Mouse (Mus musculus) G1E (cell line): ENCODE results near the gene Nrm. TPM values are rescaled to one million over a fixed set of nuclear protein-coding genes. Genes with fewer than 3 reads are reported as not detected.

Experiments
- ATAC-seq: 2 replicates; pipeline ENCODE4 v1.8.0; 2016; ENCODE audit warnings: mild to moderate bottlenecking; ENCODE audit not compliant: insufficient number of reproducible peaks, poor library complexity, low FRiP score, severe bottlenecking; ENCODE audit errors: extremely low read depth
- DNase-seq: peaks from one replicate; pipeline ENCODE4 v3.0.0; 2012; ENCODE audit warnings: low spot score
- H3K27me3 ChIP-seq: 2 replicates; pipeline ENCODE4 v1.6.1; 2012; ENCODE audit warnings: mild to moderate bottlenecking, low read length, inconsistent platforms; ENCODE audit not compliant: insufficient read depth
- H3K36me3 ChIP-seq: replicated peaks from 2 replicates; pipeline ENCODE3; 2012; ENCODE audit warnings: mild to moderate bottlenecking, inconsistent platforms
- H3K4me1 ChIP-seq: 2 replicates; pipeline ENCODE4 v1.6.1; 2012; ENCODE audit warnings: low read depth, low read length, inconsistent platforms, mixed read lengths; ENCODE audit not compliant: insufficient read depth
- H3K4me3 ChIP-seq: 2 replicates; pipeline ENCODE4 v1.5.1; 2012; ENCODE audit warnings: low read depth, mild to moderate bottlenecking, inconsistent platforms, low read length, moderate library complexity, mixed read lengths
- H3K9me3 ChIP-seq: replicated peaks from 2 replicates; pipeline ENCODE4 v1.6.1; 2012; ENCODE audit warnings: inconsistent platforms
- CTCF ChIP-seq: IDR thresholded peaks from 2 replicates; pipeline ENCODE4 v1.5.1; 2012; ENCODE audit warnings: low read depth, low read length, inconsistent platforms, mixed read lengths
- GATA1 ChIP-seq: IDR thresholded peaks from 2 replicates; pipeline ENCODE4 v1.6.1; 2012; ENCODE audit warnings: borderline replicate concordance, low read length, inconsistent platforms, mixed read lengths
- GATA2 ChIP-seq: IDR thresholded peaks from 2 replicates; pipeline ENCODE4 v1.6.1; 2012; ENCODE audit warnings: low read depth, low read length, inconsistent platforms, borderline replicate concordance
- POLR2AphosphoS5 ChIP-seq: IDR thresholded peaks from 2 replicates; pipeline ENCODE4 v1.6.1; 2012; ENCODE audit warnings: low read depth, low read length, inconsistent platforms; ENCODE audit not compliant: insufficient replicate concordance
- TAL1 ChIP-seq: conservative IDR thresholded peaks from 2 replicates; pipeline ENCODE4 v1.6.1; 2012; ENCODE audit warnings: low read depth, low read length, inconsistent platforms, mixed read lengths
- polyA plus RNA-seq: library from polyadenylated mRNA; stranded (reverse); fragments of >175 nt; gene quantifications from 2 replicates; pipeline ENCODE4 v1.2.3, GENCODE M21; 2012
- total RNA-seq, 2 experiments: library from RNA; stranded (forward) in 1 of 2; stranded (reverse) in 1 of 2; fragments of 200-1000 nt in 1 of 2; fragments of >200 nt in 1 of 2; fragmentation: Nextera tagmentation in 1 of 2; gene quantifications; 2 replicates each; pipeline ENCODE4 v1.2.3; 2014 to 2017

Nrm gene
- total RNA-seq (2014; fragmentation: Nextera tagmentation) = 39.9 and 59.9 TPM in 2 replicates
- 51.0 and 53.3 TPM in 2 replicates for total RNA-seq (2017)
- polyA plus RNA-seq = 23.4 and 33.1 TPM in 2 replicates

DNA sequence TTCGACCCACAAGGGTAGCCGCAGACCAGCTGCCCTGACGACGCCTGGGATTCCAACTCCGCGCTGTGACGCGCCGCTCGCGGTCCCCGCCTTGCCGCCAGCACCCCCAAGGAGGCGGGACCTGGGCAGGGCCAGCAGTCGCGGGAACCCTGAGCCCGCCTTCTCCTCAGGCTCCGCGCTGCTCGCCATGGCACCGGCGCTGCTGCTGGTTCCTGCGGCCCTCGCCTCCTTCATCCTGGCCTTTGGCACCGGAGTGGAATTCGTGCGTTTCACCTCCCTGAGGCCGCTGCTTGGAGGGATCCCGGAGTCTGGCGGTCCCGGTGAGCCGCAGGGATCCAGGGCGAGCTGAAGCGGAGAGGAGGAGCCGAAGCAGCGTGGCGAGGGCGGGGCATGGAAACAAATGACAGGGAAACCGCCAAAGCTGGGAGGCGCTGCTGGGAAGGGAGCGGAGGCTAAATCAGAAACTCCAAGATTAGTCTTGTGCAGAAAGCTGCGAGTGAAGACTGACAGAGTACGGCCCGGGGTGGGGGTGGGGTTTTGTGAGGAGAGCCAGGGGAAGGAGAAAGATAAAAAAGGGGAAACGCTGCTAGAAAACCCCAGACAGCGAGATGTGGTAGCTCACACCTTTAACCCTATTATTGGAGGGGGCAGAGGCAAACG, at the start of gene Nrm:
Gene Nrm, plus strand, starts transcription at position 121 of the 660 bp plus-strand sequence.
- peaks cover 6% of the 10 kb centered on the region; the same call in 1 of the 2 replicates for H3K27me3 ChIP-seq
- ATAC-seq = peak; percentile 69
- peak; percentile 79 for DNase-seq
- H3K9me3 ChIP-seq = no peaks in the 10 kb centered on the region
- peaks cover 78% of the 10 kb centered on the region for H3K4me1 ChIP-seq
- peak within 1 kb of the TSS; percentile 87 for H3K4me3 ChIP-seq
- TF ChIP-seq GATA2 (no peak), CTCF (no peak), POLR2AphosphoS5 (no peak), TAL1 (no peak), GATA1 (no peak)
- H3K36me3 ChIP-seq = peaks cover 54% of the 10 kb centered on the region

DNA sequence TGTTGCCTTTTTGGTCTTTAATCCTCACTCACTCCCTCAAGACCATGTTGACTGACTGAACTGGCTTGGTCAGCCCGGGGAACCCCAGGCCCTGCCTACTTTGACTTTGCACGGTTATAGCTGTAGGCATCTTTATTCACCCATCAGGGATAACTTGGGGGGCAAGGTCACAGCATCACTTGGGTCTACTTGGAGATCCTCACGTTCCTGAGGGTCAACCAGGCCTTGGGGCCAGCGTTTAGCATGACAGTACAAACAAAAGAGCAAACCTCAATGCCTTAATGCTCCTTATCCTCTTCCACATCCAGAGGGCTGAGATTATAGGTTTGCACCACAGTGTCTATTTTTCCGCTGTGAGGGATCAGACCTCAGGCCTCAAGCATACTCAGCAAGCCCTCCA, 48.8 kb upstream of the Nrm start:
- H3K27me3 ChIP-seq = no peaks in the 10 kb centered on the region

DNA sequence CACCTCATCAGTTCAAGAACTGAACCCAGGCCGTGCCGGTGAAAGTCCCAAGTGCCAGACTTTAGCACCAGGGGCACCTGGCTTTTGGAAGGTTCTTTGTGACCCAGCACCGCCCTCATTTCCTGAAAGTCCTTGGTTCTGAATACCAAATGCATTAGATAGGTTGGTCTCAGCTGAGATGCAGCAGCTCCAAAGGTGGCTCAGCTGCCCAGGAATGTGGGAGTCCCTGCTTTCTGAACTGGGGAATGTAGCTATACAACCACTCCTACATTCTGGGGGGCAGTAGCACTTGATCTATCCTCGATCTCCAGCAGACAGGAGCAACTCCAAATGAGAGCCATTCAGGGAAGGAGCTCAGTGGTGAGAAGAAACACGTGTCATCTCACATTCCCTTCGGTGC, 48.4 kb upstream of the Nrm start:
- Histone ChIP-seq H3K4me1 (peaks cover 67% of the 10 kb centered on the region), H3K27me3 (no peaks in the 10 kb centered on the region), H3K4me3 (no peak overlapping the region), H3K9me3 (no peaks in the 10 kb centered on the region), H3K36me3 (no peaks in the 10 kb centered on the region)
- DNase-seq = no peak
- TF ChIP-seq POLR2AphosphoS5 = no peak
- ATAC-seq = no peak

More for the DNA sequence above, 48.8 kb upstream of the Nrm start:
- H3K9me3 ChIP-seq = no peaks in the 10 kb centered on the region
- H3K4me3 ChIP-seq = no peak overlapping the region
- TF ChIP-seq TAL1 = no peak
- TF ChIP-seq GATA1 = no peak
- no peak for TF ChIP-seq CTCF
- TF ChIP-seq POLR2AphosphoS5 = no peak
- TF ChIP-seq GATA2 = no peak
- DNase-seq = no peak
- no peaks in the 10 kb centered on the region for H3K36me3 ChIP-seq
- H3K4me1 ChIP-seq = peaks cover 67% of the 10 kb centered on the region
- ATAC-seq = no peak

DNA sequence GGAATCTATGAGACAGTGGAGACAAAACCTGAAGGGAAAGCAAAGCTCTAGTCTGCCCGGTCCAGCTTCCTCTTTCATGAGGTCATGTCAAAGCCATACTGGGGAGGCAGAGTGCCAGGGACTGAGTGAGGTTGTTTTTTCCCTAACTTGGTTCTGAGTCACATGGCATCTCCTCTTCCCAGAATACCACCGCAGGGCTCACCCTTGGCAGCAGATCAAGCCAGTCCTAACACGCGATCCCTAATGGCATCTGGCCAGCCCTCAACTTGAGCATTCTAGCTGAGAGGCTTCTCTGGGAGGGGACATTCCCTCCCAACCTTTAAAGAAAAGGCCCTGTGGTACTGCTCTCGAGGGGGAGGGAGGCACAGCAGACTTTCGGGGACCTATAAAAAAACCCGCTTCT, 47.9 kb upstream of the Nrm start:
- no peak overlapping the region for H3K4me3 ChIP-seq
- no peaks in the 10 kb centered on the region for H3K27me3 ChIP-seq
- no peaks in the 10 kb centered on the region for H3K9me3 ChIP-seq
- ATAC-seq (no peak), DNase-seq (no peak)
- H3K36me3 ChIP-seq = no peaks in the 10 kb centered on the region
- TF ChIP-seq GATA1 (no peak), GATA2 (no peak), CTCF (no peak), POLR2AphosphoS5 (no peak), TAL1 (no peak)
- H3K4me1 ChIP-seq = peaks cover 65% of the 10 kb centered on the region

DNA sequence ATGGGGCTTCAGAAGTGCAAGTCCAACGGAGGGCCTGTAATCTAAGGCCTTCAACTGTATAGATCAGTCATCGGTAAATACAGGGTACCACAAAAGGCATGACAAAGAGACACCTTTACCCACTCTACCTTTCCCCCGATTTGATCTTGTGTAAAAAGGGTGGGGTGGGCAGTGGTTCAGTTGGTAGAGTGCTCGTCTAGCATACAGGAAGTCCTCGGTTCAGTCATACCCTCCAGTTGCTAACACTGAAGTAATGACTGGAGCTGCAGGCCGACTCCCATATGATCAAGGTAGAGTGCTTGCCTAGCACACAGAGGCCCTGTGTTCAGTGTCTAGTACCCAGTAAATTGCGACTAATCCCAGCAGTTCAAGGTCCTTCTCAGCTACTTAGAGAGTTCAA, 47.5 kb upstream of the Nrm start:
- H3K27me3 ChIP-seq = no peaks in the 10 kb centered on the region
- ATAC-seq (no peak), DNase-seq (no peak)
- TF ChIP-seq TAL1 (no peak), GATA2 (no peak), CTCF (no peak), POLR2AphosphoS5 (no peak), GATA1 (no peak)
- H3K36me3 ChIP-seq = no peaks in the 10 kb centered on the region
- H3K4me3 ChIP-seq = no peak overlapping the region
- peaks cover 62% of the 10 kb centered on the region for H3K4me1 ChIP-seq
- H3K9me3 ChIP-seq = no peaks in the 10 kb centered on the region

DNA sequence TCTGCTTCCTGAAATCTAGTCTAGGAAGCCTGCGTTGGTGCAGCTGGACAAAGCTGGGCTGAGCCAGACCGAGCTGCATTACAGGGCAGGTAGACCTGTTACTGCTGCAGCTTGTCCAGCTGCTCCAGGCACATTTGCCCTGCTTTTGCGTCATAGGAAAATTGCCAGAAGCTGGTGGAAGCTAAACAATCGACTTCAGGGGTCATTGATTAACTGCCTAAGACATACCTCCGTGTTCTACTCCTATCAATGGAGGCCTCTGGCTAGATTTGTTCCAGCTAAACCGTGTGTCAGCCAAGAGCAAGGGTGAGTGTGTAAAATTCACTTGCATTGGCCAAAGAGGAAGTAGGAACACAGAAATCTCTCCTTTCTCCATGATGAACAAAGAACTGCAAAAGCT, 46.4 kb upstream of the Nrm start:
- no peak overlapping the region for H3K4me3 ChIP-seq
- H3K4me1 ChIP-seq = peaks cover 68% of the 10 kb centered on the region
- no peaks in the 10 kb centered on the region for H3K36me3 ChIP-seq
- ATAC-seq = no peak
- no peak for DNase-seq
- no peaks in the 10 kb centered on the region for H3K27me3 ChIP-seq
- TF ChIP-seq GATA2 (no peak), CTCF (no peak), POLR2AphosphoS5 (no peak), GATA1 (no peak), TAL1 (no peak)
- no peaks in the 10 kb centered on the region for H3K9me3 ChIP-seq
